Mouse (Mus musculus) forebrain, embryonic 13.5 days (tissue): ENCODE measurements around the gene Lrch1. TPM values are rescaled to one million over a fixed set of nuclear protein-coding genes. Genes with fewer than 3 reads are reported as not detected.

Experiments used
- ATAC-seq: fragments of 200-750 bp; cut with Nextera tagmentation; 2 replicates; pipeline ENCODE4 v1.8.0; 2017
- H3K27ac ChIP-seq: fragments of 300-500 bp; sonication (generic); 2 replicates; pipeline ENCODE4 v1.5.1; 2015; ENCODE audit warnings: inconsistent platforms, mild to moderate bottlenecking, moderate library complexity
- H3K27me3 ChIP-seq: fragments of 300-500 bp; sonication (generic); 2 replicates; pipeline ENCODE4 v1.6.1; 2015; ENCODE audit warnings: mild to moderate bottlenecking, inconsistent platforms
- H3K36me3 ChIP-seq: fragments of 300-500 bp; sonication (generic); 2 replicates; pipeline ENCODE4 v1.6.1; 2015; ENCODE audit warnings: mild to moderate bottlenecking, inconsistent platforms; ENCODE audit not compliant: poor library complexity, severe bottlenecking
- H3K4me1 ChIP-seq: fragments of 300-500 bp; sonication (generic); 2 replicates; pipeline ENCODE4 v1.6.1; 2015; ENCODE audit warnings: inconsistent platforms
- H3K4me2 ChIP-seq: fragments of 300-500 bp; sonication (generic); 2 replicates; pipeline ENCODE4 v1.6.1; 2015; ENCODE audit warnings: inconsistent platforms, mild to moderate bottlenecking, moderate library complexity
- H3K4me3 ChIP-seq: fragments of 300-500 bp; sonication (generic); 2 replicates; pipeline ENCODE4 v1.5.1; 2015; ENCODE audit warnings: mild to moderate bottlenecking, inconsistent platforms
- H3K9ac ChIP-seq: fragments of 300-500 bp; sonication (generic); 2 replicates; pipeline ENCODE4 v1.6.1; 2015; ENCODE audit warnings: mild to moderate bottlenecking, inconsistent platforms
- H3K9me3 ChIP-seq: fragments of 300-500 bp; sonication (generic); replicated peaks from 2 replicates; pipeline ENCODE4 v1.6.1; 2016; ENCODE audit warnings: inconsistent platforms
- WGBS: fragments of 180-500 bp; shearing (Covaris S2); methylation state at CpG from one replicate; pipeline ENCODE4 v1.1.7; 2015; 5-methylcytosine and 5-hydroxymethylcytosine counted together
- polyA plus RNA-seq: library from polyadenylated mRNA; unstranded; fragments of >200 nt; fragmentation: Nextera tagmentation; extraction: Ambion mirVana; gene quantifications from 2 replicates; pipeline ENCODE4 v1.2.1, GENCODE M21; 2015

The Lrch1 gene
- polyA plus RNA-seq, 1 experiment from 2014 or later: 7.9 TPM

DNA sequence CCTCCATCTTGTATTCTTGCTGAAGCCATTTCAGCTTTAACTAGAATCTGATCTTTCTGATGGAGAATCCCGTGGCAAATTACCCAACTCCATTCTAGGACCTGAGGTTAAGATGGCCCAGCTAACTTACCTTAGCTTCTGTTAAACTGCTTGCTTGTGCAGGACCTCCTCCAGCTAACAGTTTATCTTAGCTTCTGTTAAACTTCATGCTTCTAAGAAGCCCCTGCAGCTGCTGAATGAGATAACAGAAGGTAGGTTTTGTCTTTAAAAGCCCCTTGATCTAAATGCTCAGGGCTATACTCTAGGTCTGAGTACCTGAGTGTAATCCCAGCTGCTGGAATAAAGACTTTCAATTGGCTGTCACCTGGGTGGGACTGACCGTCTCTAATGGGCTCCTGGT, 17.9 kb downstream of the Lrch1 start:
- H3K4me3 ChIP-seq: no peak overlapping the region
- no peaks in the 10 kb centered on the region for H3K9me3 ChIP-seq
- no peaks in the 10 kb centered on the region for H3K27me3 ChIP-seq
- no peak overlapping the region for H3K4me2 ChIP-seq
- no peak overlapping the region for H3K27ac ChIP-seq
- no peak overlapping the region for H3K9ac ChIP-seq
- 69% methylated on average over 2 of the region's 2 CpGs for WGBS
- H3K36me3 ChIP-seq: 0 out of 2 replicates have a peak, but pooled peaks cover 4% of the 10 kb centered on the region
- no peak for ATAC-seq
- peaks cover 5% of the 10 kb centered on the region for H3K4me1 ChIP-seq

DNA sequence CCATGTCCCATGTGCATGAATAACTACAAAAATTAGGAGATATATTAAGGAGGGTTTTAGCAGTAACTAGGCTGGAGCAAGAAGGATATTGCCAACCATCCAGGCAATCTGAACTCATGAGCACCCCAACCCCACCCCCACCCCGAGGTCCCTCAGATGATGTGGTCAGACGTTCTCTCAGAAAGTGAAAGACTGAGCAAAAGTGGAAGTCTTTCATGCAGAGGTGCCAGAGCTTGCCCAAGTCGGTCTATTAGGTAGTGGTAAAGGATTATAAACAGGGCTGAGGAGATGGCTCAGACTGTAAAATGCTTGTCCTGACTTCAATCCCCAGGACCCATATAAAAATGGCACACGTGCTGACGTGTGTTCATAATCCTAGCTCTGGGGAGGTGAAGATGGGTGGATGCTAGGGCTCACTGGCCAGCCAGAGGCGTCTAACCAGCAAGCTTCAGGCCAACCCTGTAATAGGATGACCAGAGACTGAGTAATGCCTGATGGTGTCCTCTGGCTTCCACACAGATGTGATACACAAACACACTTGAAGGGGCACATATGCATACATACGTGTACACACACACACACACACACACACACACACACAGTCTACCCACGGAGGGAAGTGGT, 18.8 kb downstream of the Lrch1 start:
- Histone ChIP-seq H3K27me3 (no peaks in the 10 kb centered on the region), H3K9me3 (no peaks in the 10 kb centered on the region), H3K36me3 (0 out of 2 replicates have a peak, but pooled peaks cover 4% of the 10 kb centered on the region), H3K4me3 (no peak overlapping the region), H3K9ac (no peak overlapping the region), H3K27ac (no peak overlapping the region), H3K4me1 (peaks cover 5% of the 10 kb centered on the region), H3K4me2 (no peak overlapping the region)
- no peak for ATAC-seq
- WGBS: 91% methylated on average over 8 of the region's 8 CpGs

DNA sequence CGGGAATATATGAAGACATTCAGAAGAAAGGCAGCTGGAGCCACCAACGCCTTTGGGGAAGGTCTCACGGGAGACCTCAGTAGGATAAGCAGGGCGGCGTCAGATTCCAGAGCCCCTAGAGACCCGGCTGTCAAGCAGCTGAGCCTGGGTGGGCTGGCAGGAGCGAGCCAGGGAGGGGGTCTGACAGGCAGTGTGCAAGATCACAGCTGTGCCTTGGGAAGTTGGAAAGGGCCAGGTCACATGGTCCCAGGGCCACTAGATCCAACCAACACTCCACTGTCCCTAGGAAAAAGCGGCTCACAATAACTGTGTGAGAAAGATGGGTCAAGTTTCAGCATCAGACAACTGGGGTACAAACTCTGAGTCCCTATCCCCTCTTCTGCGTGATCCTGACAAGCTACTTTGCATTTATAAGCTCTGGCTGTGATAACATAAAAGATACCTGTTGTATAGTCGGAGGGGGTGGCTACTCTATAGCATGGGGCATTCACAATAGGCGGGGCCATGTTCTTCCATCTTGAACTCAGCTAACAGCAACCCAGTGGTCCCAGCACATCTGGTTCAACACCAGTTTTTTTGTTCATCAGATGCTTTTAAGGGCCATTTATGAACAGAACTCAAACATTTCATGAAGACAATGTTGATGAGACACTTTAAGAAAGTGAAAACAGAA, 20.6 kb downstream of the Lrch1 start:
- Histone ChIP-seq H3K4me3 (no peak overlapping the region), H3K9me3 (no peaks in the 10 kb centered on the region), H3K4me1 (peaks cover 7% of the 10 kb centered on the region), H3K27ac (no peak overlapping the region), H3K4me2 (no peak overlapping the region), H3K9ac (no peak overlapping the region), H3K27me3 (no peaks in the 10 kb centered on the region), H3K36me3 (0 out of 2 replicates have a peak, but pooled peaks cover 4% of the 10 kb centered on the region)
- 57% methylated on average over 11 of the region's 11 CpGs for WGBS
- ATAC-seq: no peak

DNA sequence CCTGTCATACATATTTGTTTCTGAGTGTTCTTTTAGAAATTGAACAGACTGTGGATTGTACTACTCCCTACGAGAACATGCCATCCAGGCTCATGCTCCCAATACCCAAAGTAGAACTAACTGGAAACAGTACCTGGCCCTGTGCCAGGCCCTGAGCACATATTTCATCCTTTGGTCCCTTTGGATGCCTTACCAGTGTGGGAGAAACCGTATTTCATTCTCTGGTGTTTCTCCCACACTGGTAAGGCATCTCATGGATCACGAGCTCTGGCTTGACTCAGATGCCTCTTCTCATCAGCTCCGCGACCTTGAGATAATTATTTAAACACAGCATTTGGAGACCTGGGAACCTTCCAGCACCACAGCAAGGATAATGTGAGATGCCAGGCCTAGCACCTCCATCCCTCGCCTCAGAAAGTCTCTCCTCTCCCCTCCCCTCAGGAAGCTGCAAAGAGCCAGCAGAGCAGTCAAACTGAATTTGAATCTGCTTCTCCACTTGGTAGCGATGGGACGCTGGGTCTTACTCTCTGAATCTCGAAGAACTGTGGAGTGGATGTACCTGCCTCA, 21.6 kb downstream of the Lrch1 start:
- Histone ChIP-seq H3K27ac (no peak overlapping the region), H3K27me3 (no peaks in the 10 kb centered on the region), H3K36me3 (0 out of 2 replicates have a peak, but pooled peaks cover 4% of the 10 kb centered on the region), H3K4me3 (no peak overlapping the region), H3K4me1 (peaks cover 9% of the 10 kb centered on the region), H3K9me3 (no peaks in the 10 kb centered on the region), H3K4me2 (no peak overlapping the region), H3K9ac (no peak overlapping the region)
- 86% methylated on average over 9 of the region's 9 CpGs for WGBS
- ATAC-seq: no peak

DNA sequence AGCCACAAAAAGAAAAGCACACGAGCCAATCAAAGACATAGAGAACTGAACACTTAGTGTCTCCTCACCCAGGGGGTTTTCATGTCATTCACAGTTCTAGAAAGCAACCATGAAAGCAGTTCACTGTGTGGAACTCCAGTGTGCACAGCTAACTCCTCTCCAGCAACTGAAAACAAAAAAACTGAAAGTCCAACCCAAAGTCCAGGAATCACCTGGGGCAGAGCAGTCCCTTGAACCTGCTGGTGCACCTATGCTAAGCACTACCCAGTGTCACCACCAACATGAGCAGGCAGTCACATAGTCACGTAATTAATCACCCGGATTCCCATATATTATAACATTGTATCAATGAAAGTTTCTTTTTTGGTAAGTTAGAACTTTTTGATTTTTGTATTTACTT, 23.2 kb downstream of the Lrch1 start:
- no peaks in the 10 kb centered on the region for H3K27me3 ChIP-seq
- H3K36me3 ChIP-seq: 0 out of 2 replicates have a peak, but pooled peaks cover 4% of the 10 kb centered on the region
- H3K9me3 ChIP-seq: no peaks in the 10 kb centered on the region
- no peak for ATAC-seq
- H3K4me2 ChIP-seq: no peak overlapping the region
- no peak overlapping the region for H3K4me3 ChIP-seq
- H3K4me1 ChIP-seq: peaks cover 9% of the 10 kb centered on the region
- no peak overlapping the region for H3K9ac ChIP-seq
- H3K27ac ChIP-seq: no peak overlapping the region
- WGBS: 81% methylated on average over 3 of the region's 3 CpGs

DNA sequence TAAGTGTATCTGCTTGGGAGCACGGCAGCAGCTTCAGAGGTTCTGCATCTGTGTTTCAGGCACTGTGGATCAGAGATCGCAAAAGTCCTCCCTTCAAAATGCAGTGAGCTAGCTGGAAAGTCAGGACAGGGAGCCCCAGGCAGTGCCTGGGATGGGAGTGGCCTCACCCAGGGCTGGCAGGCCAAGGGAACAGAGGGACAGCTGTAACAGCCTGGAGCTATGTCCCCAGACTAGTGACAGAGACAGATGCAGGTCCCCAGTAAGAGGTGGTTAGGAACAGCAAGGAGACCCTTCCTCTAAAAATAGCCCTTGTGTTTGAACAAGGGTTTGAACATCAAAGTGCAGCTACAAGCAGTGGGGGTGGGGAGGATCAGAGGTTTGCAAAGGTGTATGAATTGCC, 23.6 kb downstream of the Lrch1 start:
- Histone ChIP-seq H3K36me3 (0 out of 2 replicates have a peak, but pooled peaks cover 4% of the 10 kb centered on the region), H3K4me2 (no peak overlapping the region), H3K4me1 (peaks cover 9% of the 10 kb centered on the region), H3K9ac (no peak overlapping the region), H3K9me3 (no peaks in the 10 kb centered on the region), H3K27ac (no peak overlapping the region), H3K4me3 (no peak overlapping the region), H3K27me3 (no peaks in the 10 kb centered on the region)
- no peak for ATAC-seq
- WGBS: 91% methylated on average over 2 of the region's 2 CpGs

DNA sequence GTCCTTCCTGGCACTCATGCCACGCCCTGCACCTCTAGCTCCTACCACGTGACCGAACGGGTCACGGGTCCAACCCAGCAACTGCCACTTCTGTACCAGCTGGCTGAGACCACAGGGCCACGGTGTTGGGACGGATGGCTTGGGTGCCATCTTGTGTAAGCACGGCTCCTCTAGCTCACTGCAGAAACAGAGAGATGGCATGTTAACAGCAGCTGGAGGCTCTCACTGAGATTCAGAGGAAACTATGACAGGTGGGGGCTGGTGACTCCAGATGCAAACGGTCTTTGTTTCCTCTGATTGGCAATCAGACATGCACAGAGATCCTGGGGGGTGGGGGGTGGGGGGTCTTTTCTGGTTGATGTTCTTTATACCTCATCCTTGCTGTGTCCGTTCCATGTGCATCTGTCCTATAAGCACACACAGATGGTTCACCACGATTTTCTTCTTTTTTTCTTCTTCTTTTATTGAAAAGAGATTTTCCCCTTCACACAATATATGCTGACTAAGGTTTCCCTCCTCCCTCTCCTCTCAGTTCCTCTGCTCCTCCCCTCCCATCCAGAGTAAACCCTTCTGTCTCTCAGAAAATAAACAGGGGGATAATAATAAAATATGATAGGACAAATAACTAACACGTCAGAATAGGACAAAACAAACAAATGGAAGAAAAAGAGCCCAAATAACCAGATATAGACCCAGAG, 25.5 kb downstream of the Lrch1 start:
- 75% methylated on average over 12 of the region's 12 CpGs for WGBS
- H3K36me3 ChIP-seq: 0 out of 2 replicates have a peak, but pooled peaks cover 4% of the 10 kb centered on the region
- H3K9ac ChIP-seq: no peak overlapping the region
- no peak overlapping the region for H3K4me3 ChIP-seq
- H3K27ac ChIP-seq: peak overlapping the region; percentile 49
- no peaks in the 10 kb centered on the region for H3K9me3 ChIP-seq
- H3K4me2 ChIP-seq: no peak overlapping the region
- ATAC-seq: peak; percentile 68
- H3K27me3 ChIP-seq: no peaks in the 10 kb centered on the region
- H3K4me1 ChIP-seq: peaks cover 9% of the 10 kb centered on the region

DNA sequence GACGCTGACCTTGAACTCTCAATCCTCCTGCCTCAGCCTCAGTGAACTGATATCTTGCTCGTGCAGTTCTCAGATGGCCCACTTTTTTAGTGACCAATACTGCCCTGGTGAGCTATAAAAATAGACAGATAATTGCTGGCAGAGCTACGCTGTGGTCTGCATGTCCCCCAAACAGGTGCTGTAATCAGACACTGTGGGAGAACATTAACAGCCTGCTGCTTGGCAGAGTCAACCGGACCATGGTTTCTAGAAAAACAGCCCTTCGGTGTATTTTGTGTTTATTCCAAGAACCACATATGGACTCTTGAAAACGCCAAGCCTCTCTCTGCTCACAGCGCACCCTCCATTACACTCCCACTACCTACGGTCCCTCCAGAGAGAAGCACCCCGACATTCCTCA, 26.2 kb downstream of the Lrch1 start:
- 0 out of 2 replicates have a peak, but pooled peaks cover 5% of the 10 kb centered on the region for H3K4me1 ChIP-seq
- 0 out of 2 replicates have a peak, but pooled peaks cover 4% of the 10 kb centered on the region for H3K36me3 ChIP-seq
- WGBS: 92% methylated on average over 9 of the region's 9 CpGs
- no peaks in the 10 kb centered on the region for H3K9me3 ChIP-seq
- no peak overlapping the region for H3K4me2 ChIP-seq
- ATAC-seq: no peak
- H3K9ac ChIP-seq: no peak overlapping the region
- no peaks in the 10 kb centered on the region for H3K27me3 ChIP-seq
- peak overlapping the region; percentile 49; the same call in 1 of the 2 replicates for H3K27ac ChIP-seq
- no peak overlapping the region for H3K4me3 ChIP-seq

DNA sequence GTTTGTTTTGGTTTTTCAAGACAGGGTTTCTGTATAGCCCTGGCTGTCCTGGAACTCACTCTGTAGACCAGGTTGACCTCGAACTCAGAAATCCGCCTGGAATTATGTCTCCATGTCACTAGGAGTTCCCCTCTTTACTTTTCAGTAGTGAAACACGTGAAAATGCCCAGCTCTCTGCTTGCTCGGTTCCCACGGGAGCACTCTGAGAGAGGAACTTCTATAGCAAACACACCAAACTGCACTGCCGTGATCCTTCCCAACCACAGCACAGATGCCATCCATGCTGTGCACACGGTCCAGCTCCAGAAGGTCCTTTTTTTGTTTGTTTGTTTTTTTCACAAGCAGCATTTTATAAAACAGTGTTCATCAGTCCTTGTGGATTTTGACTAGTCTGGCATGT, 28.5 kb downstream of the Lrch1 start:
- H3K9me3 ChIP-seq: no peaks in the 10 kb centered on the region
- no peak overlapping the region for H3K4me2 ChIP-seq
- no peak overlapping the region for H3K27ac ChIP-seq
- 85% methylated on average over 7 of the region's 7 CpGs for WGBS
- peaks cover 9% of the 10 kb centered on the region; the same call in 1 of the 2 replicates for H3K4me1 ChIP-seq
- no peak for ATAC-seq
- no peak overlapping the region for H3K9ac ChIP-seq
- no peaks in the 10 kb centered on the region for H3K36me3 ChIP-seq
- no peak overlapping the region for H3K4me3 ChIP-seq
- H3K27me3 ChIP-seq: no peaks in the 10 kb centered on the region

DNA sequence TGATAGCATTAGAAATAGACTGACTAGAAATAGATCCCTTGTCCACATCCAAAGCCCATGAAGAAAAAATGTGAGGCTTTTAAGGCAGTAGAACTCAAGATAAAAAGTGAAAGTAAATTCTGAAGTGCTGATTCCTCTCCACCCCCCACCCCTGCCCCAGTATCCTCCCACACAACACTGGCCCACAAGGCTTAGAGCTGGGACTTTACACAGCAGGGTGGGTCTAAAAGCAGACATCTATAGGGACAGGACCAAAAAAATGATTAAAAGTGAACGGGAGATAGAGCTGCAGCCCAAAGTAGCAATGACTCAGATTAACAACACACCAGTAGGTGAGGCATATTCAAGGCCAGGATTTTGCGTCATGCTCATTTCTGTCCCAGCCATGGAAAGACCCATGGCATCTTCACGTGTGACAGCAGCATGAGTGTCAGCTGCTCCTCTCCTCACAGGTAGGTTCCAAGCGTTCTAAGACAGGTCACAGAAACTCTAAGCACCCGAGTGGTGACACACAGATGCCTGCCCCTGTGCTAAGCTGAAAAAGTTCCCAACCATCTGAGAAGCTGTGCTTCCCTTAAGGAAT, 29.1 kb downstream of the Lrch1 start:
- no peak for ATAC-seq
- Histone ChIP-seq H3K9me3 (no peaks in the 10 kb centered on the region), H3K9ac (no peak overlapping the region), H3K36me3 (no peaks in the 10 kb centered on the region), H3K4me1 (peaks cover 12% of the 10 kb centered on the region; the same call in 1 of the 2 replicates), H3K4me2 (no peak overlapping the region), H3K27ac (no peak overlapping the region), H3K27me3 (no peaks in the 10 kb centered on the region), H3K4me3 (no peak overlapping the region)
- 87% methylated on average over 5 of the region's 5 CpGs for WGBS

DNA sequence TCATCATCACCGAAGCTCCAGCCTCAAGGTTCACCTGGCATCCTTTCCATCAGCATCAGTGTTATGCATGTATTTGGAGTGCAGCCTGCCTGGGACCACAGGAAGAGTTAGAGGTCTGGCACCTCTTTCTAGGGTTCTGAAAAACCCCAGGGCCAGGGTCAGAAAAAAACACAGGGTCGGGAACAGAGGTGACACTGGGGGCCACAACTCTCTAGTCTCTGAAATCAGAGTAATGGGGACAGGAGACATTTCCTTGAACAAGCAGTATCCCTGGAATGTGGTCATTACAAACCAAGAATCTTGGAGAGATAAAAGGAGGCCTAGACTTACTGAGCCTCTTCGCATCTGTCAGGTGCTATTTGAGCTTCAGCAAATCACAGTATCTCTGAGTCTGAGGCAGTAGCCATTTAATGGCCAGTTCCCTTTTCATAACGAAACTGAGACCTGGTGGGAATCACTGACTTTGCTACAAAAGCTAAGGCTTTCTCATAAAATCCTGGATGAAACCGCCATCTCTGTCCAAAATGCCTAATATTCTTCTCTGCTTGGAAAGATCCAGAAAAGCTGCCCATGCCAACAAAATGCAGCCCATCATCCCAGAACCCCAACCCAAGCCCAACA, 30.1 kb downstream of the Lrch1 start:
- 91% methylated on average over 5 of the region's 5 CpGs for WGBS
- no peak for ATAC-seq

More for the DNA sequence above, 30.1 kb downstream of the Lrch1 start:
- Histone ChIP-seq H3K9ac (no peak overlapping the region), H3K4me1 (peaks cover 12% of the 10 kb centered on the region; the same call in 1 of the 2 replicates), H3K27me3 (no peaks in the 10 kb centered on the region), H3K4me3 (no peak overlapping the region), H3K27ac (no peak overlapping the region), H3K9me3 (no peaks in the 10 kb centered on the region), H3K4me2 (no peak overlapping the region), H3K36me3 (no peaks in the 10 kb centered on the region)
